ENCODE assay signal across 8 mouse cellular contexts in genomic region chr19:27217404-27217940, GRCm38 (mm10). TPM values are rescaled to one million over a fixed set of nuclear protein-coding genes. Genes with fewer than 3 reads are reported as not detected.
DNase-seq lines count a peak whose midpoint lies in the region; ATAC-seq lines count a peak whose summit lies in the region.

No protein-coding gene starts in this region.

- WGBS in hindbrain, embryonic 15.5 days = under 1% methylated on average over 49 of the region's 52 CpGs

- DNase-seq in adrenal gland, adult 8-10 months = peak; percentile 16
- DNase-seq in cerebellum, postnatal 36 days = peak; percentile 62 to 69
- peak; percentile 61 for DNase-seq in gastrocnemius, adult 18-20 months (ENCODE audit: low spot score)
- peak; percentile 50 to 54 for DNase-seq in left cerebral cortex, adult 8-10 months (ENCODE audit: low spot score in 2 of 2)
- DNase-seq in right cerebral cortex, postnatal 10 days (ENCODE audit: low spot score in 2 of 2) = peak; percentile 77 to 78
- DNase-seq in c-Kit-positive CD71-positive TER-119-positive erythroid progenitor cells, embryonic 14.5 days (ENCODE audit: low spot score) = no peak

- ATAC-seq in hindbrain, embryonic 15.5 days (ENCODE audit: low FRiP score, low read depth) = peak; percentile 77
- peak; percentile 12; the same call in 1 of the 2 replicates for ATAC-seq in megakaryocyte, adult 5-6 weeks (ENCODE audit: poor library complexity, severe bottlenecking)

- peak overlapping the region; percentile 93 for H3K27ac ChIP-seq in hindbrain, embryonic 15.5 days (replicated peaks)

- peaks cover 34% of the 10 kb centered on the region for H3K4me1 ChIP-seq in hindbrain, embryonic 15.5 days (replicated peaks)

- peak overlapping the region; percentile 88 for H3K4me2 ChIP-seq in hindbrain, embryonic 15.5 days

- no peaks in the 10 kb centered on the region for H3K9me3 ChIP-seq in hindbrain, embryonic 15.5 days

- H3K27me3 ChIP-seq in hindbrain, embryonic 15.5 days = peaks cover 4% of the 10 kb centered on the region; the same call in 1 of the 2 replicates

- H3K4me3 ChIP-seq in hindbrain, embryonic 15.5 days = peak overlapping the region; percentile 86

- H3K9ac ChIP-seq in hindbrain, embryonic 15.5 days = peak overlapping the region; percentile 62

- no peaks in the 10 kb centered on the region for H3K36me3 ChIP-seq in hindbrain, embryonic 15.5 days

RNA-seq across cellular contexts. Expression of gene Vldlr, which starts 1.2 kb away (rescaled TPM):
- total RNA-seq in adrenal gland, adult 8-10 months (2022) = 10 to 100 TPM; 20.9 to 27.3 (median 21.9) TPM
- total RNA-seq in gastrocnemius, adult 18-20 months (2021) = 100 to 1,000 TPM in 1 of 2 experiments, 10 to 100 TPM in 1; 99.4 to 104 TPM
- polyA plus RNA-seq in hindbrain, embryonic 15.5 days (2015; fragmentation: Nextera tagmentation; extraction: Ambion mirVana) = 27.0 and 30.7 TPM in 2 replicates
- 10 to 100 TPM; 50.5 to 54.4 (median 52.9) TPM for total RNA-seq in left cerebral cortex, adult 8-10 months (2022)
- not detected in 2 replicates for total RNA-seq in megakaryocyte, adult 5-6 weeks (2015)
- total RNA-seq in megakaryocyte, adult 5-6 weeks (2017) = not detected in 2 replicates

Comparison
In these comparisons a context has a peak if more than half of its experiments do, and no peak if none do; other contexts are left out.
1. RNA of gene Vldlr, which starts 1.2 kb away (total RNA-seq): 99.4 to 104 TPM in gastrocnemius, adult 18-20 months, 50.5 to 54.4 TPM in left cerebral cortex, adult 8-10 months and 20.9 to 27.3 TPM in adrenal gland, adult 8-10 months; not detected in megakaryocyte, adult 5-6 weeks; every median in the first group is over 10 times any median in the second.